Mouse (Mus musculus): ENCODE measurements around the gene Etfb. TPM values are rescaled to one million over a fixed set of nuclear protein-coding genes. Genes with fewer than 3 reads are reported as not detected.

The Etfb gene
- polyA plus RNA-seq, 1 experiment from 2014 or later = 206 TPM

- Histone ChIP-seq H3K9me3 (ENCODE audit: control insufficient read depth, low read length) (no peaks in the 10 kb centered on the region), H3K4me2 (replicated peaks; ENCODE audit: low read depth, low read length) (no peak overlapping the region), H3K4me3 (ENCODE audit: low read depth, low read length) (no peak overlapping the region), H3K36me3 (ENCODE audit: control insufficient read depth, insufficient read depth, low read length) (no peaks in the 10 kb centered on the region), H3K4me1 (replicated peaks; ENCODE audit: control insufficient read depth, insufficient read depth, low read length) (no peaks in the 10 kb centered on the region), H3K9ac (ENCODE audit: low read depth, low read length) (no peak overlapping the region), H3K27me3 (ENCODE audit: control insufficient read depth, insufficient read depth, low read length) (no peaks in the 10 kb centered on the region), H3K27ac (ENCODE audit: low read depth, low read length) (no peak overlapping the region)
- DNase-seq (ENCODE audit: low spot score) (no peak), ATAC-seq (ENCODE audit: low FRiP score) (no peak)
- 93% methylated on average over 14 of the region's 14 CpGs for WGBS
Measured at GRCm38 (mm10) chr7:43453599-43454355, 9.9 kb downstream of the Etfb start.

GRCm38 (mm10) chr7:43454371-43454770 is 10.5 kb downstream of the Etfb start:
- no peak overlapping the region for H3K27ac ChIP-seq (ENCODE audit: low read depth, low read length)
- H3K36me3 ChIP-seq (ENCODE audit: control insufficient read depth, insufficient read depth, low read length) = no peaks in the 10 kb centered on the region
- H3K9me3 ChIP-seq (ENCODE audit: control insufficient read depth, low read length) = no peaks in the 10 kb centered on the region
- DNase-seq (ENCODE audit: low spot score) = no peak
- no peaks in the 10 kb centered on the region for H3K4me1 ChIP-seq (replicated peaks; ENCODE audit: control insufficient read depth, insufficient read depth, low read length)
- ATAC-seq (ENCODE audit: low FRiP score) = no peak
- H3K27me3 ChIP-seq (ENCODE audit: control insufficient read depth, insufficient read depth, low read length) = no peaks in the 10 kb centered on the region
- H3K4me3 ChIP-seq (ENCODE audit: low read depth, low read length) = no peak overlapping the region
- no peak overlapping the region for H3K4me2 ChIP-seq (replicated peaks; ENCODE audit: low read depth, low read length)
- H3K9ac ChIP-seq (ENCODE audit: low read depth, low read length) = no peak overlapping the region
- WGBS = 92% methylated on average over 6 of the region's 6 CpGs

- H3K4me1 ChIP-seq (replicated peaks; ENCODE audit: control insufficient read depth, insufficient read depth, low read length) = 0 out of 2 replicates have a peak, but pooled peaks cover 2% of the 10 kb centered on the region
- no peak within 1 kb of the TSS for H3K4me3 ChIP-seq (ENCODE audit: low read depth, low read length)
- peaks cover 10% of the 10 kb centered on the region; the same call in 1 of the 2 replicates for H3K27me3 ChIP-seq (ENCODE audit: control insufficient read depth, insufficient read depth, low read length)
- no peaks in the 10 kb centered on the region for H3K9me3 ChIP-seq (ENCODE audit: control insufficient read depth, low read length)
- H3K27ac ChIP-seq (ENCODE audit: low read depth, low read length) = no peak within 1 kb of the TSS
- no peak for ATAC-seq (ENCODE audit: low FRiP score)
- DNase-seq (ENCODE audit: low spot score) = no peak
- H3K36me3 ChIP-seq (ENCODE audit: control insufficient read depth, insufficient read depth, low read length) = no peaks in the 10 kb centered on the region
- no peak within 1 kb of the TSS for H3K4me2 ChIP-seq (replicated peaks; ENCODE audit: low read depth, low read length)
- 62% methylated on average over 4 of the region's 4 CpGs for WGBS
- H3K9ac ChIP-seq (ENCODE audit: low read depth, low read length) = no peak within 1 kb of the TSS
Measured at GRCm38 (mm10) chr7:43462851-43463250, 19.0 kb downstream of the Etfb start, which contains the start of gene Vsig10l. Vsig10l (plus strand) TSS chr7:43463151.

GRCm38 (mm10) chr7:43463976-43464375 is 20.1 kb downstream of the Etfb start:
- Histone ChIP-seq H3K4me3 (ENCODE audit: low read depth, low read length) (no peak overlapping the region), H3K27ac (ENCODE audit: low read depth, low read length) (no peak overlapping the region), H3K4me1 (replicated peaks; ENCODE audit: control insufficient read depth, insufficient read depth, low read length) (0 out of 2 replicates have a peak, but pooled peaks cover 2% of the 10 kb centered on the region), H3K27me3 (ENCODE audit: control insufficient read depth, insufficient read depth, low read length) (peaks cover 10% of the 10 kb centered on the region; the same call in 1 of the 2 replicates), H3K9me3 (ENCODE audit: control insufficient read depth, low read length) (no peaks in the 10 kb centered on the region), H3K4me2 (replicated peaks; ENCODE audit: low read depth, low read length) (no peak overlapping the region), H3K36me3 (ENCODE audit: control insufficient read depth, insufficient read depth, low read length) (no peaks in the 10 kb centered on the region), H3K9ac (ENCODE audit: low read depth, low read length) (no peak overlapping the region)
- DNase-seq (ENCODE audit: low spot score) (no peak), ATAC-seq (ENCODE audit: low FRiP score) (no peak)
- 81% methylated on average over 7 of the region's 7 CpGs for WGBS

GRCm38 (mm10) chr7:43464864-43465343 is 21.0 kb downstream of the Etfb start:
- DNase-seq (ENCODE audit: low spot score) (no peak), ATAC-seq (ENCODE audit: low FRiP score) (peak; percentile 73)
- Histone ChIP-seq H3K9me3 (ENCODE audit: control insufficient read depth, low read length) (no peaks in the 10 kb centered on the region), H3K27ac (ENCODE audit: low read depth, low read length) (no peak overlapping the region), H3K4me2 (replicated peaks; ENCODE audit: low read depth, low read length) (peak overlapping the region; percentile 76), H3K4me3 (ENCODE audit: low read depth, low read length) (peak overlapping the region; percentile 28), H3K9ac (ENCODE audit: low read depth, low read length) (peak overlapping the region; percentile 27), H3K4me1 (replicated peaks; ENCODE audit: control insufficient read depth, insufficient read depth, low read length) (0 out of 2 replicates have a peak, but pooled peaks cover 2% of the 10 kb centered on the region), H3K27me3 (ENCODE audit: control insufficient read depth, insufficient read depth, low read length) (peaks cover 10% of the 10 kb centered on the region; the same call in 1 of the 2 replicates), H3K36me3 (ENCODE audit: control insufficient read depth, insufficient read depth, low read length) (no peaks in the 10 kb centered on the region)
- WGBS = 7% methylated on average over 35 of the region's 35 CpGs

GRCm38 (mm10) chr7:43465344-43466098 is 21.6 kb downstream of the Etfb start:
- peak; percentile 88 for ATAC-seq (ENCODE audit: low FRiP score)
- peak overlapping the region; percentile 27 for H3K9ac ChIP-seq (ENCODE audit: low read depth, low read length)
- H3K4me1 ChIP-seq (replicated peaks; ENCODE audit: control insufficient read depth, insufficient read depth, low read length) = 0 out of 2 replicates have a peak, but pooled peaks cover 2% of the 10 kb centered on the region
- peaks cover 10% of the 10 kb centered on the region; the same call in 1 of the 2 replicates for H3K27me3 ChIP-seq (ENCODE audit: control insufficient read depth, insufficient read depth, low read length)
- peak; percentile 88 for DNase-seq (ENCODE audit: low spot score)
- no peak overlapping the region for H3K27ac ChIP-seq (ENCODE audit: low read depth, low read length)
- no peaks in the 10 kb centered on the region for H3K9me3 ChIP-seq (ENCODE audit: control insufficient read depth, low read length)
- no peaks in the 10 kb centered on the region for H3K36me3 ChIP-seq (ENCODE audit: control insufficient read depth, insufficient read depth, low read length)
- H3K4me3 ChIP-seq (ENCODE audit: low read depth, low read length) = peak overlapping the region; percentile 28
- 1% methylated on average over 33 of the region's 33 CpGs for WGBS
- peak overlapping the region; percentile 76 for H3K4me2 ChIP-seq (replicated peaks; ENCODE audit: low read depth, low read length)

- Histone ChIP-seq H3K4me2 (replicated peaks; ENCODE audit: low read depth, low read length) (peak overlapping the region; percentile 76), H3K4me3 (ENCODE audit: low read depth, low read length) (peak overlapping the region; percentile 28), H3K36me3 (ENCODE audit: control insufficient read depth, insufficient read depth, low read length) (no peaks in the 10 kb centered on the region), H3K9ac (ENCODE audit: low read depth, low read length) (no peak overlapping the region), H3K27ac (ENCODE audit: low read depth, low read length) (no peak overlapping the region), H3K9me3 (ENCODE audit: control insufficient read depth, low read length) (no peaks in the 10 kb centered on the region), H3K4me1 (replicated peaks; ENCODE audit: control insufficient read depth, insufficient read depth, low read length) (0 out of 2 replicates have a peak, but pooled peaks cover 2% of the 10 kb centered on the region), H3K27me3 (ENCODE audit: control insufficient read depth, insufficient read depth, low read length) (peaks cover 10% of the 10 kb centered on the region; the same call in 1 of the 2 replicates)
- 1% methylated on average over 33 of the region's 33 CpGs for WGBS
- ATAC-seq (ENCODE audit: low FRiP score) (peak; percentile 51), DNase-seq (ENCODE audit: low spot score) (peak; percentile 84)
Measured at GRCm38 (mm10) chr7:43466099-43466694, 22.3 kb downstream of the Etfb start.

- H3K9ac ChIP-seq (ENCODE audit: low read depth, low read length) = no peak overlapping the region
- no peaks in the 10 kb centered on the region for H3K9me3 ChIP-seq (ENCODE audit: control insufficient read depth, low read length)
- no peaks in the 10 kb centered on the region for H3K36me3 ChIP-seq (ENCODE audit: control insufficient read depth, insufficient read depth, low read length)
- H3K27ac ChIP-seq (ENCODE audit: low read depth, low read length) = no peak overlapping the region
- H3K27me3 ChIP-seq (ENCODE audit: control insufficient read depth, insufficient read depth, low read length) = peaks cover 3% of the 10 kb centered on the region; the same call in 1 of the 2 replicates
- H3K4me2 ChIP-seq (replicated peaks; ENCODE audit: low read depth, low read length) = no peak overlapping the region
- peak; percentile 74 for DNase-seq (ENCODE audit: low spot score)
- ATAC-seq (ENCODE audit: low FRiP score) = no peak
- H3K4me1 ChIP-seq (replicated peaks; ENCODE audit: control insufficient read depth, insufficient read depth, low read length) = no peaks in the 10 kb centered on the region
- WGBS = 47% methylated on average over 8 of the region's 8 CpGs
- H3K4me3 ChIP-seq (ENCODE audit: low read depth, low read length) = no peak overlapping the region
Measured at GRCm38 (mm10) chr7:43470373-43470772, 26.5 kb downstream of the Etfb start.
